Mouse (Mus musculus): ENCODE data around the gene Phf13.
A peak's percentile ranks its signal among the peaks of the same experiment; 100 is the strongest.
"Not testable (repeated sequence)": the region's sequence is repeated elsewhere in the genome, so short reads cannot be mapped to it uniquely, and the experiment has no call there.

Gene Phf13

DNA sequence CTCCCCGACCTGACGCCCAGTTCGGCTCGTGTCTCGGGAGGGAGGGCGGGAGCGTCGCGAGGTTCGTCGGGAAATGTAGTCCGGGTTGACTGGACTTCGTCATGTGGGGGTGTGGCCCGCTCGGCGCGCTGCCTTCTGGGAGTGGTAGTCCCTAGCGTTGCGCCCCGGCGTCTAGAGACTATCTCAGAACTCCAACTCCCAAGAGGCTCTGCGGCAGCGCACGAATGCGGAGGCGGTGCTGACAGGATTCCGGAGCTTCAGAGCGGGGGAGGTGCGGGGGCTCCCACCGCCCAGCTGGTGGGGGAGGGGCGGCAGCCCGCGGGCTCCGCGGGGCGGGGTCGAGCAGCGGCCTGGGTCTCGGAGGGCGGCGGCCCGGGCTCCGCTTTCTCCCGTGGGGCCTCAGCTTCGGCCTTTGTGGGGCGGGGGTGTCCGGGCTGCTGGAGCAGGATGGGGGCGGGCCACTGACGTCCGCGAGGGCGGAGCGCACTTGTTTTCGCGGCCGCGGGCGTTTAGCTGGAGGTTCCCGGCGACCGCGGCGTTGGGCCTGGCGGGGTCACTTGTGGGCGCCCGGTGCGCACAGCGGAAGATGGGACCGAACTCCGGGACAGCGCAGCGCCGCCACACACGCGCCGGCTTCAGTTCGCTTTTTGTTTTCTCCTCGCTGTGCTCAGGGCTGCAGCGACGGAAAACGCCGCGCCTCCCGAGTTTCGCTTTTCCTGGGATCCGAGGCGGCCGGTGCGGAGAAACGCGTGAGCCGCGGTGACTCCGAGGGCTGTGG is at the start of gene Phf13:
Gene Phf13 (minus strand): TSS at position 86 of the 778 bp plus-strand sequence.
- peak; percentile 96 for DNase-seq (ENCODE audit: low spot score in 2 of 2)

DNA sequence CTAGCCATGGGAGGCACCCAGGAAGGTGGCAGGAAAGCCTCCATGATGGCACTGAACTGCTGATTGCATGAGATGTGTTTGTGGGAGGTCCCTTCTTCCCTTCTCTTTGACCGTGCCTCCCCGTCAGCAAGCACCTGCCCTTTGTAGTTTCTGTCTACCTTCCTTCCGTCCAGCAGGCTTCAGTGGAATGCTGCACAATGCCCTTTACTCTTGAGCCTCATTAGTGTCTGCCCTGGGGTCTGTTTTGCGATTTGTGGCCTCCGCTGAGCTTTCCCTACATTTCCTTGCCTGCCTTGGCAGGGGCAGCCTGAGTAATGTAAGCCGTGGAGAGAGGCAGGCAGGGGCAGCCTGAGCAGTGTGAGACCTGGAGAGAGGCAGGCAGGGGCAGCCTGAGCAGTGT is 48.6 kb upstream of the Phf13 start:
- no peak for DNase-seq (ENCODE audit: low spot score in 2 of 2)

DNA sequence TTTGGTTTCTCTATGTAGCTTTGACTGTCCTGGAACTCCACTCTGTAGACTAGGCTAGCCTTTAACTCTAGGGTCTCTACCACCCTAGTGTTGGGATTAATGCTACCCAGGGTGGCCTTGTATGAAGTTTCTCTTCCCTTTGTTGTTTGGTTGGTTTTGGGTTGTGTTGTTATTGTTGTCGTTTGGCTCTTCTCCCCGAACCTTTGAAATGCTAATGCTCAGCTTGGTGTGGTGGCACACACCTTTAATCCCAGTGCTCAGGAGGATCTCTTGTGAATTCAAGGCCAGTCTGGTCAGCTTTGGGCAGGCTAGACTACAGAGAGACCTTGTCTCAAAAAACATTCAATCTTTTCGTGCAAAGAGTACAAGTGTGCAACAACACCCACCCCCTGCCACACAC is 47.1 kb upstream of the Phf13 start:
- no peak for DNase-seq (ENCODE audit: low spot score in 2 of 2)

DNA sequence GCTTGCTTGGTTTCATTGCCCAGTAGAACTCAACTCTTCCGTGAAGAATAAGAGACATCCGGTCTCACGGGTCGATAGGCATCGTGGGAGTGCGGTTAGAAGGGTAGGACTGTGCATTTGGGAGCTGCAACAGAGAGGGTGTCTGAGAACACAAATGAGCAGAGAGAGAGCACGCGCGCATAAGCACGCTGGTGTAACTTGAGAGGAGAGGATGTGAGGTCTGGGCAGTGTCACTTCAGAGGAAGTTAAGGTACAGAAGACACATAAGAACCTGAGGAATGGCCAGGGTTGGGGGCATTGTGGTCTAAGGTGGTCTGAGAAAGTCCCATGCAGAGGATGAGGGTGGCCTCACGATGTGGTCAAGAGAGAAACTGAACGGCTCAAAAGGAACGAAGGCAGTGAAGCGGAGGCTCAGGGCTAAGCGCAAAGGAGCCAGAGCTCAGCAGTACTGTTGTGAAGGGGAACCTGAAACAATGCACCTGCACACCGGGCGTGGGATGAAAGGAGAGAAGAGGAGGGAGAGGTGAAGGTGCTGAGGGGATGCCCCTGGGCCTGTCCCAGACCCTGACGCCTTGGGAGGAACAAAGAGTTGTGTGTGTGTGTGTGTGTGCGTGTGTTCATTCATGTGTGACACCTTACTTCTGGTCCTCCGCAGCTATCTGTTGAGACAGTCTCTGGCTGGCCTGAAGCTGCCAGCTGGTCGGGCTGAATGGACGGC is 46.0 kb upstream of the Phf13 start:
- no peak for DNase-seq (ENCODE audit: low spot score in 2 of 2)

DNA sequence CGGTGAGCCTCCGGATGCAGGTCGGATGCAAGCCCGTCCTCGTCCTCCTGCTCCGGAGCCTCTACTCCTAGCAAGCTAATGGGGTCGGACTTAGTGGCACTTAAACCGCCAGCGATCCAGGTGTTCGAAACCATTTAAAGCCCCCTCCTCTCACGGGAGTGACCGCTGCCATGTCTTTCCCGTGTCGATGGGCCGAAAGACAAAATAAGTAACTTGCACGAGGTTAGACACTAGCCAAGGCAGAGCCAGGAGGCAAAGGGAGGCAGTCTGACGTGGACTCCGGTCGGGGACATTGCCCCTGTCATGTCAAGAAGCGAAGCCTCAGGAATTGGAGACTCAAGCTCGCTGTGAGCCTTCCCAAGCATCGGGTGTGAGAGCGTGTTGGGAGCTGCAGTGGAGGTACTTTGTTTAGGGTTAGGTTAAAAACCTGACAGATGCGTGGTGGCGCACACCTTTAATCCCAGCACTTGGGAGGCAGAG is 43.8 kb upstream of the Phf13 start:
- DNase-seq (ENCODE audit: low spot score in 2 of 2), result no peak

DNA sequence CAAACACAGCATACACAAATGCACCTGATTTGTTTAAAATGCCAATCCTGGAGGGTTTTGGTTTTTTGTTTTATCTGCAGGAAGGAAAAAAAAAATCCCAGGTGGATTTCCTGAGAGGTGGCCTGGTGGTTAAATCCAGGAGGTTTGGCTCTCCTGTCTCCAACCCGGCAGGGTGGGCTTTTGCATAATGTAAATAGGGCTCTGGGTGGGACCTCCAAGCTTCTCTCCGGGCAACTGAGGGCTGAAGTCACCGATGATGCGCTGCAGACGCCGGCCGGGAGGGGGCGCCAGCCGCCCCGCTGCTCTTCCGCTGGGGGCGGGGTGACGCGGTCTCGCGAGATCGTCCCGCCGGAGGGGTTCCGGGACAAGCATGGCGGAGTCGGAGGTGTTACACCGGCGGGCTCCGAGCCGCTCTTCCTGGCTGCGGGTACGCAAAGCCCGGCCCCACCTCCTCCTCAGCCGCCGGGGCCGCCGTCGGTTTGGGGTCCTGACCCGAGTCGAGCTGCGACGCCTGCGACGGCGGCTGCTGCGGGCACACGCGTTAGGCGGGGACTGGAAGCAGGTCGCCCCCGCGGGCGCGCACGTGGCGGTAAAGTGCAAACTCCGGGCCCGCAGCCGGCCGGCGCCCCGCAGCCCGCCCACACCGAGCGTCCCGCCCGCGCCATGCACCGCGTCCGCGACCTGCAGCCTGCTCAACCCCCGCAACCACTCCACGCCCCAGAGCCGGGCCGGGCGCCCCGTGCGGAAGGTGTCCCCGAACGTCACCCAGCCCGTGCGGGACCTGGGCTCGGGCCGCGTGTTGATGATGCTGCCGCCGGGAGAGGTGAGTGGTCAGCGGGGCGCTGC is 43.1 kb upstream of the Phf13 start, which contains the start of gene Nol9:
Gene Nol9 (plus strand): TSS at position 337 of the 846 bp plus-strand sequence.
- peak; percentile 83 to 91 for DNase-seq (ENCODE audit: low spot score in 2 of 2)

DNA sequence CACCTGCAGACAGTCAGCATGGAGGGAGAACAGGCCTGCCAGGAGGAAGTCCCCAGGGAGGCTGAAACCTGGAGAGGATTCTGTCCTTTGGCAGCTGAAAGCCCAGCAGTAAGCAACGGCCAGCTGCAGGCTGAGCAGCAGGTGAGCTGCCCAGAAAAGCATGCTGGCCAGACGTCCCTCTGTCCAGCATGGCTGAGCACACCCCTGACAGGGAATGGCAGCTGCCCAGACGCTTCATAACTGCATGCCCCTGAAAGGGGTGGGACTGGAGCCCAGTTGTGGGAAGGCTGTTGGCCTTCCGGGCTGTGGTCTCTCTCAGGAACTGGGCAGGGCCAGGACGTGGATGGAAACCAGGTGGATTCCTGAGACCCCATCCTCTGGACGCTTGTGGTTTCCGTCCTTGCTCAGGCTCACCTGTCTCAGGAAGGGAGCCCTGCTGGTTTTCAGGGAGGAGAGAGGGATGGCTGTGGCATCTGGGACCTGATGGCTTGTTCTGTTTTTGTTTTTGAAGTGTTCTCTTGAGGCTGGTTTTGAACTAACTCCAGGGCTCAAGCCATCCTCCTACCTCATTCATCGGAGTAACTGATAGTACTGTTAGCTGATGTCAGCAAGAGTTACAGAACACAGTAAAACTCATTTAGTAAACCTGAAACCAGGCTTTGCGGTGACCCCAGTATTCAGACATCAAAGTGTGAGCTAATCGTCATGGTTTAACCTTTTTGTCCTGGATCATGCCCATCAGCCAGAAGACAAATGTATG is 42.3 kb upstream of the Phf13 start, which contains the start of gene Tas1r1:
Gene Tas1r1 (minus strand): TSS at position 344 of the 760 bp plus-strand sequence.
- no peak for DNase-seq (ENCODE audit: low spot score in 2 of 2)

DNA sequence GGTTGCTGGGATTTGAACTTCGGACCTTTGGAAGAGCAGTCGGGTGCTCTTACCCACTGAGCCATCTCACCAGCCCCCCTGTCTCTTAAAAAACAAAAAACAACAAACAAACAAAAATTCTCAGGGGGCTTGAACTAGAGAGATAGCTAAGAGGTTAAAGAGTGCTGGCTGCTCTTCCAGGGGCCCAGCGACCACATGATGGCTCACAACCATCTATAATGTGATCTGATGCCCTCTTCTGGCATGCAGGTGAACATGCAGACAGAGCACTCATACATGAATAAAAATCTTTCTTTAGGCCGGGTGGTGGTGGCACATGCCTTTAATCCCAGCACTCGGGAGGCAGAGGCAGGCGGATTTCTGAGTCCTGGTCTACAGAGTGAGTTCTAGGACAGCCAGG is 40.4 kb upstream of the Phf13 start:
- not testable (repeated sequence) for DNase-seq (ENCODE audit: low spot score in 2 of 2)

DNA sequence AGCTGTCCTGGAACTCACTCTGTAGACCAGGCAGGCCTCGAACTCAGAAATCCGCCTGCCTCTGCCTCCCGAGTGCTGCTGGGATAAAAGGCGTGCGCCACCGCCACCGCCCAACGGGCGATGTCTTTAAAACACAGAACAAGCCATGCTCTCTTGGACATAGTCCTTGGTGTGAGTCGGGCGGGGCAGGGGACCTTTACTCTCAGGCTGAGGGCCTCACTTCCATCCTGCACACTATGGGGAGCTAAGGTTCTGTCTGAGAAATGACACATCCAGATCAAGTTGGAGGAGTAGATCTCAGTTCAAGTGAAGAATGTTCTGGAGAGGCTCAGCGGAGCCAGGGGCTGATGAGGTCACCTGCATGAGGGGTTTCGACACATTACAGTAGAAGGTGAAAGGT is 36.9 kb upstream of the Phf13 start:
- no peak for DNase-seq (ENCODE audit: low spot score in 2 of 2)

DNA sequence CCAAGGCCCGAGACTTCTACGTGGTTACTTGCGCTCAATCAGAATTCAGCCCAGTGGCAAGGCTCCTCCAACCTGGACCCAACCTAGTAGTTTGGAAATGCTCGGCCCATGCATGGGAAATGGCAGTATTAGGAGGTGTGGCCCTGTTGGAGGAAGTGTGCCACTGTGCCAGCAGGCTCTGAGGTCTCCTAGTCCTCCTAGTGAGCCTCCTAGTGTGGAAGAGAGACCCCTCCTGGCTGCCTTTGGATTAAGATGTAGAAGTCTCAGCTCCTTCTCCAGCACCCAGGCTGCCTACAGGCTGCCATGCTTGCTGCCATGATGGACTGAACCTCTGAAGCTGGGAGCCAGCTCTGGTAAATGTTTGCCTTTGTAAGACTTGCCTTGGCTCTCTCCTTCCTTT is 33.9 kb upstream of the Phf13 start:
- no peak for DNase-seq (ENCODE audit: low spot score in 2 of 2)

DNA sequence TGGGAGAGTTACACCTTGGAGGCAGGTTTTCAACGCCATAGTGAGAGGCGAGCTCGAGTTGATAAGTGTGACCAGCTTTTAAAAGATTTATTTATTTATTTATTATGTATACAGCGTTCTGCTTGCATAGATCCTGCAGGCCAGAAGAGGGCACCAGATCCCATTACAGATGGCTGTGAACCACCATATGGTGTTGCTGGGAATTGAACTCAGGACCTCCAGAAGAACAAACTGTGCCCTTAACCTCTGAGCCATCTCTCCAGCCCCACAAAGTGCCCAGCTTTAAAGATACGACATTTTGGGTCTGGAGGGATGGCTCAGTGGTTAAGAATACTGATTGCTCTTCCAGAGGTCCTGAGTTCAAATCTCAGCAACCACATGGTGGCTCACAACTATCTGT is 33.0 kb upstream of the Phf13 start:
- DNase-seq (ENCODE audit: low spot score in 2 of 2), result no peak

DNA sequence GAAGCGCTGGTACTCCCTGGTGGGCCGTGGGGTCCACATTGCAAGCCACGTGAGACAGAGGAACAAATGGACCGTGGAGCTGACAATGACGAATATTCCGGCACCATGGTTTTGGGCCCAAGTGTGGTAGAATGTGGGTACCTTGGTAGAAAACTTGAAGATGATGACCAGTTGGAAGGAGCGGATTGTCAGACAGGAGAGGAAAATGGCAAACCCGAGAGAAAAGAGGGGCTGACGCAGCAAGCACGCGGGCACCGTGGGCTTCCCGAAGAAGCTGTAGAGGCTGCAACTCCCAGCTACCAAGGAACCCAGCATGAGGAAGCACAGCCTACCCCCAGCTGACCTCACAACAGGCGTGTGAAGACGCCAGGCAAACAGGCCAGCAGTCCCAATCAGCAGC is 32.4 kb upstream of the Phf13 start:
- DNase-seq (ENCODE audit: low spot score in 2 of 2), result no peak

DNA sequence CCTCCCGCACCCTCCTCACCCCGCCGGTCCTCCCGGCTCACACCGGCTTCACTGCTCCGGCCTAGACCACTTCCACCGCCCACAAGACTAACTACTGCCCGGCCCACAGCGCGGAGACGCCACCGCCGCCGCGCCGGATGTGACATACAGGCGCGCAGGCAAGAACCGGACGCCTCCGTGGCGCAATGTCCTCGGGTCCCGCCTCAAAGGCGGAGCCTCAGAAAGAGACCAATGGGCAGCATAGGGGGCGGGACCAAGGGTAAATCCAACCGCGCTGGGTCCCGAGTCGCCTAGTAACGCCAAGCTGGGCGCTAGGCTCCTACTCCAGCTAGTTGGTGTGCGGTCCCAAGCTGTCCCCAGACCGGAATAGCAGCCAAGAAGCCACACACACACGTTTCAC is 31.5 kb upstream of the Phf13 start, which contains the start of gene Zbtb48:
Gene Zbtb48 (minus strand): TSS at position 148 of the 400 bp plus-strand sequence.
- peak; percentile 93 to 94 for DNase-seq (ENCODE audit: low spot score in 2 of 2)

DNA sequence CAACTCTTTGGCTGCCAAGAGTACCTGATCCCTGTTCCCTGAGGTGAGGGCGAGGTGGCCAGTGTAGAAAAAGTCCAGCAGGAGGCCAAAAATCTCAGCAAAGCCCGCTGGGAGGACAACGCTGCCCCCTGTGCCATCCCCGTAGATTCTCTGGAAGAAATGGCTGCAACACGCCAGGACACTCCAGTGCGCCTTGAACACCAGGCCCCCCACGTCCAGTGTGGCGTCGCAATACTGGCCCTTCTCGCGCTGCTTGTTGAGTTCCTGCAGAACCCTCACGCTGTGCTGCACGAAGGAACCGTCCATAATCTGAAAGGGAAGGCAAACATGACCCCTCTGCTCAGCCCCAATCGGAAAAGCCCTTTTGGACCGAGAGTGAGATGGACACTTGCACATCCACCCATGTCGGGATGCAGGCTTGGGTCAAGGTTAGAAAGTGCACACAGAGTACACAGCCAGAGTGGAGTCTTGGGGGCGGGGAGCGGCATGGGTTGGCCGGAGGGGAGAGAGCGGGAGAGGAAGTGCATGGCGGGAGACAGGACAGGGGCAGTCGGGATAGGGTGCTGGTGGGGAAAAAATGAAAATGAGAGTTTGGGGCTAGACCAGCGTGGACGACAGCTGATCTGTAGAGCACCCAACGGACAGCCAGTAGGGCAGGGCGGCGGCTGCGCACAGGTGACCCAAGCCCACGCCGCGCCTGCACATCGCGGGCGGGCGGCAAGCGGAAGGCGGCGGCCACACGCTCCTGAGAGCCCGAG is 30.9 kb upstream of the Phf13 start:
- DNase-seq (ENCODE audit: low spot score in 2 of 2), result no peak

DNA sequence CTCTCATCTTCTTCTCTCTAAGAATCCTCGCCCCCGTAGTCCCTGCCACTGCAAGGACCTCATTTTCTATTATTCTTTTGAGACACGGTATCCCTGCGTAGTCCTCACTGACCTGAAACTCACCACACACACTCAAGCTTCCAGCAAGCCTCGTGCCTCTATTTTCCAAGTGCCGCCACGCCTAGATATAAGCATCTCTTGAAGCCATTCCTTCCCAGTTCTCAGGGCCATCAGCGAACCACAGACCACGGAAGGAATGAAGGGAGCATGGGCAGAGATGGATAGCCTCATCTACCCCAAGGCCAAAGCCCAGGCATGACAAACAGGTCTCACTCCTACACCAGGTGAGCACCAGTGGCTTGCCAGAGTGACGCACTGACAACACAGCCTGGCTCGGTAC is 28.5 kb upstream of the Phf13 start:
- no peak for DNase-seq (ENCODE audit: low spot score in 2 of 2)

DNA sequence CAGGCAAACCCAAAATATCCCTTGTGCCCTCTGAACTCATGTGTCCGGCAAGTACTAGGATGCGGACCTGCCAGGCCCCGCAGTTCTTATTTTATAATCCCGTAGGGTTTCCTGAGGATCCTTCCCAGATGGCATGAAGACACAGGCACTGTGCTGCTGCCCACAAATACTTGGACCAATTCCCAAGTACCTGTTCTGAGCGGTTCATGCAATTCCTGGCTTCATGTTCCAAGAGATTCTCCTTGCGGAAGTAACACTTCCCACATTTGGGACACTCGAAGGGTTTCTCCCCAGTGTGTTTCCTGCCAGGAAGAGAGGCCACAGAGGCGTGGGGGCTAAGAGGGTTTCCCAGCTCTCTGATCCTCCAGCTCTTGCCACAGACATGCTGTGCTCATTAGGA is 26.4 kb upstream of the Phf13 start:
- DNase-seq (ENCODE audit: low spot score in 2 of 2), result no peak

DNA sequence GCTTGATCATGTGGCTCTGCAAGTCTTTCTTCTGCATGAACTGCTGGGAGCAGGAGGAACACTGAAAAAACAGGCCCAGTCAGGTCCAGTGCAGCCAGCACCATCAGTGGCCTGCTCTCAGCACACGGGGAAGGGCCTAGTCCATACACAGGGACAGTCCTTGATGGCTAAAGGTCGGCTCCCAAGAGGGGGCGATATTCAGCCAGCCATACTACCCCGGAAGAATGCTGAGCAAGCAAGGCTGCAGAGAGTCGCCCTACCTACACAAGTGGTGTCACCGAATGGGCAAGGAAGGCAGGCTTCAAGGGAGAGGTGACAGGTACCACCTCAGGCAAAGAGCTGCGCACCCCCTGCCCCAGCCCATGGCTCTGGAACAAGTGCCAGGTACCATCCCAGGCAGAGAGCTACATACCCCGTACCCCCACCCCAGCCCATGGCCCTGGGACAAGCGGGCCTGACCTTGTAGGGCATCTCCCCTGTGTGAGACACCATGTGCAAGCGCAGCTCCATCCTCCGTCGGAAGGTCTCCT is 25.6 kb upstream of the Phf13 start:
- no peak for DNase-seq (ENCODE audit: low spot score in 2 of 2)

DNA sequence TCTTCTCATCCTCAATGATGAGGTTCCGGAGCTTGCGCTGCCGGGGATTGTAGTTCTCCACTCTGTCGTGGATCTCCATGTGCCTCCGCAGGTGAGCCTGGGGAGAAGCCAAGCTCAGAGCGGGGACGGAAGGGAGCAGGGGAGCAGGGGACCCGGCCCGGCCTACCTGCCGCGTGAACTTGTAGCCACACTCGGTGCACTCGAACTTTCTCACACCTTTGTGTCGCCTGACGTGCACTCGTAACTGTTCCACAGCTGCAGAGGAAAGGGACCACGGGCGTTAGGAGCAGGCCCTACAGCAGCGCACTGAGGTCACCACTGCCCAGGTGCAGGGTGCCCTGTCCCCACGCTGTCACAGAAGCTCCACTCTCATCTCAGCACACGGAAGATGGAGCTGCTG is 24.0 kb upstream of the Phf13 start:
- no peak for DNase-seq (ENCODE audit: low spot score in 2 of 2)

DNA sequence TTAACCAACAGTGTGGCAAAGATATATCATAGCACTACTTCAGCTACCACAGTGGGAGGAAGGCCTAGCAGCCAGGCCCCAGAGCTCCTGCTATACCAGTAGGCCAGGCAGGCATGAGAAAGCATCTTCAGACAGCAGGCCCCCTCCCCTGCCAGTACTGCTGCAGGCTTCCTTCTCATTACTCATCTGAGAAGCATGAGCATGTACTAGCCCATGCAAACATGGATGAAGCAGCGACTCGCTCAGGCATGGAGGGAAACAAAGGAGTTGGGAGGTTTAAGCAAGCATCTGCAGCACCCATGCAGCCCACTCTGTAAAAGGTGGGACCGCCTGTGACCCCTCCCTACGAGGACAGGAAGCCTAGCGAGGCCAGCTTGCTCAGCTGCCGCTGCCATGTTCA is 23.0 kb upstream of the Phf13 start:
- DNase-seq (ENCODE audit: low spot score in 2 of 2), result no peak
